Mouse (Mus musculus): ENCODE measurements around the gene Mroh2a.

DNA sequence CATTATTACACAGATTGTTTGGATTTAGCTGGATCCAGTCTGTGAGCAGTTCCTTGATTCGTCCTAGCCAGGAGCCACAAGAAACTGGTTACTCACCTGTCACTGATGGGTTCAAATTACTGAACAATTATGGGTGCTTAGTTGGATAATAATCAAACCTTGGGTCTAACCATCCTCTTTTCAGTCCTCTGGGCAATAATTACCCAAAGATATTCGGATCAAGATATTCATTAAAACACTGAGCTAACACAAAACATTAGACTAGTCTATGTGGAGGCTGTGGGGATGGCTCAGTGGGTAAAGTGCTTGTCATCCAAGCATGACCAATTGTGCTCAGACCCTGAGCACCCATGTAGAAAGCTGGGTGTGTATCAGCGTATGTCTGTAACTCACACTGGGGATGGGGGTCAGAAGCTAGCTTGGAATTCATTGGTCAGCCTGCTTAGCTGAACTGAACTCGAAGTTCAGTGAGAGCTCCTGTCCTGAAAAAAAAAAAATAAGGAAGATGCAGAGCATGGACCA lies 9.2 kb downstream of the Mroh2a start:
- TF ChIP-seq CTCF (IDR thresholded peaks at IDR 0.05; ENCODE audit: extremely low read depth, insufficient read depth, low read length): no peak
- no peak for TF ChIP-seq POLR2A (IDR thresholded peaks at IDR 0.05; ENCODE audit: extremely low read depth, insufficient read depth, low read length)

All from cortical plate, adult 2 months (tissue).